9 mouse cellular contexts compared by ENCODE assay signal in genomic region chr13:103711406-103712025, GRCm38 (mm10).
DNase-seq lines count a peak whose midpoint lies in the region; TF ChIP-seq lines count a peak whose summit lies in the region.
"Had no signal": no experiment of that assay in that cellular context is flagged by ENCODE, and none has a peak within 500 bp of the region (broad histone marks: within the 10 kb centered on the region; RNA-seq: fewer than 3 reads in every experiment).

No protein-coding gene starts in this region.

- no peaks in the 10 kb centered on the region for H3K79me2 ChIP-seq in heart, adult 2 months (replicated peaks; ENCODE audit: control insufficient read depth, insufficient read depth, low read length)

- H3K9ac ChIP-seq in heart, adult 2 months (ENCODE audit: low read depth, low read length) = peak overlapping the region; percentile 44; the same call in 1 of the 2 replicates

- H3K27me3 ChIP-seq in heart, adult 2 months (ENCODE audit: control insufficient read depth, insufficient read depth, low read length) = no peaks in the 10 kb centered on the region

- no peaks in the 10 kb centered on the region for H3K36me3 ChIP-seq in heart, adult 2 months (ENCODE audit: control insufficient read depth, insufficient read depth, low read length)

- peaks cover 3% of the 10 kb centered on the region for H3K4me1 ChIP-seq in heart, adult 2 months (ENCODE audit: control insufficient read depth, insufficient read depth, low read length)

- H3K4me3 ChIP-seq in heart, adult 2 months = no peak overlapping the region
- H3K4me3 ChIP-seq: megakaryocyte, embryonic 14.5 days had no signal

- TF ChIP-seq POLR2A in heart, adult 2 months (IDR thresholded peaks at IDR 0.05; ENCODE audit: insufficient read depth, low read depth, low read length) = no peak

- intact Hi-C loops in heart, adult 2 months (cut with DNase I) = loop anchor here (2.0 kb wide), 1 partner anchor 69 kb away; no protein-coding TSS in a partner anchor

- H3K27ac ChIP-seq in heart, adult 2 months = peak overlapping the region; percentile 52

- TF ChIP-seq EP300 in heart, adult 2 months (IDR thresholded peaks at IDR 0.05; ENCODE audit: insufficient read depth, low read depth, low read length) = no peak

- TF ChIP-seq CTCF in heart, adult 2 months (IDR thresholded peaks at IDR 0.05) = no peak

- 15% methylated on average over 11 of the region's 11 CpGs for WGBS in heart, adult 2 months

- DNase-seq in cerebellum, postnatal 10 days = peak; percentile 25 to 39
- no peak for DNase-seq in cerebellum, adult 9-10 months
- peak; percentile 23 for DNase-seq in MN1 (ENCODE audit: low spot score)
- peak; percentile 40 to 50 for DNase-seq in heart, adult 2 months
- peak; percentile 68 for DNase-seq in kidney, postnatal 10 days
- peak; percentile 85 for DNase-seq in lung, postnatal 10 days
- no peak for DNase-seq in thymus, adult 18-20 months
- no peak for DNase-seq in urinary bladder, adult 2 months (ENCODE audit: low spot score)

Comparison
In these comparisons a context has a peak if more than half of its experiments do, and no peak if none do; other contexts are left out.
1. DNase-seq: peak in cerebellum, postnatal 10 days (2 of 2), MN1 (single experiment), heart, adult 2 months (2 of 2), kidney, postnatal 10 days (single experiment) and lung, postnatal 10 days (single experiment); none in cerebellum, adult 9-10 months (single experiment), thymus, adult 18-20 months (0 of 2) and urinary bladder, adult 2 months (single experiment).